In the genomic region with DNA sequence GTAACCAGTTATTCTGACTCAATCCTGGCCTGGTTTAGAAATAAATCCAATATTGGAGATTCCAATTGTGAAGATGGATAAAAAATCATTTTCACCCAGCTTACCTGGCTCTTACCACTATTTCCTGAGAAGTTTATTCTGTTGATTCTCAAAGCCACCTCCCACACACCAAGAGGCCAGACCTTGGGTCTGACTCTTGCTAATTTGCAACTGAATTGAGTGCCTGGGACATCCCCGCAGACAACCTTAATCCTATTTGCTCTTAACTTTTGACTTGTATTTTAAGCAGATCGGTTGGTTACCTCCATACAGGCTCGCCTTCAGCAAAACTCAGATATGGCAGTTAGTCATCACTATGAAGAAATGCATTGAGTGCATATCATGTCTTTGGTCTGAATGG, we compare ENCODE assay signal across 28 mouse cellular contexts.
"Had no signal": no experiment of that assay in that cellular context is flagged by ENCODE, and none has a peak within 500 bp of the region (broad histone marks: within the 10 kb centered on the region; RNA-seq: fewer than 3 reads in every experiment).

No protein-coding gene starts in this region.

- H3K36me3 ChIP-seq: limb, embryonic 10.5 days; limb, embryonic 12.5 days; limb, embryonic 13.5 days; limb, embryonic 15.5 days; liver, embryonic 12.5 days; liver, embryonic 13.5 days; liver, embryonic 15.5 days; lung, embryonic 15.5 days; midbrain, embryonic 10.5 days; midbrain, embryonic 12.5 days; midbrain, embryonic 13.5 days; midbrain, embryonic 15.5 days; neural tube, embryonic 12.5 days had no signal

- H3K27ac ChIP-seq: limb, embryonic 10.5 days; limb, embryonic 12.5 days; limb, embryonic 13.5 days; limb, embryonic 15.5 days; liver, embryonic 12.5 days; liver, embryonic 13.5 days; liver, embryonic 14.5 days; liver, embryonic 15.5 days; lung, embryonic 15.5 days; macrophage; midbrain, embryonic 10.5 days; midbrain, embryonic 12.5 days; midbrain, embryonic 13.5 days; midbrain, embryonic 15.5 days; neural tube, embryonic 12.5 days had no signal

- H3K27me3 ChIP-seq: limb, embryonic 12.5 days; limb, embryonic 13.5 days; limb, embryonic 15.5 days; liver, embryonic 12.5 days; liver, embryonic 13.5 days; liver, embryonic 15.5 days; lung, embryonic 15.5 days; megakaryocyte, embryonic 14.5 days; midbrain, embryonic 12.5 days; midbrain, embryonic 13.5 days; midbrain, embryonic 15.5 days; neural tube, embryonic 12.5 days had no signal

- H3K9ac ChIP-seq: limb, embryonic 12.5 days; limb, embryonic 13.5 days; limb, embryonic 15.5 days; liver, embryonic 12.5 days; liver, embryonic 13.5 days; liver, embryonic 14.5 days; liver, embryonic 15.5 days; liver, postnatal 0 days; lung, embryonic 14.5 days; lung, embryonic 15.5 days; midbrain, embryonic 12.5 days; midbrain, embryonic 13.5 days; midbrain, embryonic 15.5 days; neural tube, embryonic 12.5 days had no signal

- H3K4me3 ChIP-seq: limb, embryonic 10.5 days; limb, embryonic 12.5 days; limb, embryonic 13.5 days; limb, embryonic 15.5 days; liver, embryonic 12.5 days; liver, embryonic 13.5 days; liver, embryonic 15.5 days; lung, embryonic 15.5 days; megakaryocyte, embryonic 14.5 days; midbrain, embryonic 10.5 days; midbrain, embryonic 12.5 days; midbrain, embryonic 13.5 days; midbrain, embryonic 15.5 days; myocyte; neural tube, embryonic 12.5 days had no signal

- H3K9me3 ChIP-seq: limb, embryonic 10.5 days; limb, embryonic 12.5 days; limb, embryonic 15.5 days; liver, embryonic 12.5 days; liver, embryonic 13.5 days; liver, embryonic 15.5 days; lung, embryonic 15.5 days; megakaryocyte, embryonic 14.5 days; midbrain, embryonic 10.5 days; midbrain, embryonic 12.5 days; midbrain, embryonic 13.5 days; midbrain, embryonic 15.5 days; neural tube, embryonic 12.5 days had no signal

- DNase-seq: left cerebral cortex, postnatal 4 days; liver; liver, embryonic 13.5 days; liver, postnatal 0 days; lung, adult 18-20 months; lung, adult 2 months; lung, embryonic 14.5 days; lung, postnatal 10 days; lung, postnatal 14 days; lung, postnatal 36 days; lung, postnatal 4 days; midbrain, embryonic 14.5 days had no signal

- H3K4me1 ChIP-seq: limb, embryonic 10.5 days; limb, embryonic 12.5 days; limb, embryonic 13.5 days; limb, embryonic 15.5 days; liver, embryonic 12.5 days; liver, embryonic 13.5 days; liver, embryonic 15.5 days; lung, embryonic 15.5 days; megakaryocyte, embryonic 14.5 days; midbrain, embryonic 12.5 days; midbrain, embryonic 13.5 days; neural tube, embryonic 12.5 days had no signal
